Mouse (Mus musculus) embryonic facial prominence, embryonic 13.5 days (tissue): ENCODE data around the gene Syngap1. TPM values are rescaled to one million over a fixed set of nuclear protein-coding genes. Genes with fewer than 3 reads are reported as not detected.
"Not testable (repeated sequence)": the region's sequence is repeated elsewhere in the genome, so short reads cannot be mapped to it uniquely, and the experiment has no call there.

ENCODE experiments used
- ATAC-seq: fragments of 200-750 bp; cut with Nextera tagmentation; 2 replicates; pipeline ENCODE4 v1.8.0; 2017; ENCODE audit warnings: low read depth; ENCODE audit not compliant: insufficient number of reproducible peaks, insufficient read depth, low FRiP score, low TSS enrichment
- H3K27ac ChIP-seq: fragments of 300-500 bp; sonication (generic); 2 replicates; pipeline ENCODE4 v1.5.1; 2015; ENCODE audit warnings: moderate library complexity, mild to moderate bottlenecking, inconsistent platforms
- H3K27me3 ChIP-seq: fragments of 300-500 bp; sonication (generic); 2 replicates; pipeline ENCODE4 v1.6.1; 2015; ENCODE audit warnings: mild to moderate bottlenecking, inconsistent platforms
- H3K36me3 ChIP-seq: fragments of 300-500 bp; sonication (generic); 2 replicates; pipeline ENCODE4 v1.6.1; 2015; ENCODE audit warnings: mild to moderate bottlenecking, inconsistent platforms
- H3K4me1 ChIP-seq: fragments of 300-500 bp; sonication (generic); 2 replicates; pipeline ENCODE4 v1.6.1; 2015; ENCODE audit warnings: inconsistent platforms
- H3K4me2 ChIP-seq: fragments of 300-500 bp; sonication (generic); 2 replicates; pipeline ENCODE4 v1.6.1; 2015; ENCODE audit warnings: moderate library complexity, mild to moderate bottlenecking, inconsistent platforms
- H3K4me3 ChIP-seq: fragments of 300-500 bp; sonication (generic); 2 replicates; pipeline ENCODE4 v1.5.1; 2015; ENCODE audit warnings: mild to moderate bottlenecking, inconsistent platforms
- H3K9ac ChIP-seq: fragments of 300-500 bp; sonication (generic); 2 replicates; pipeline ENCODE4 v1.6.1; 2015; ENCODE audit warnings: mild to moderate bottlenecking, inconsistent platforms
- H3K9me3 ChIP-seq: fragments of 300-500 bp; sonication (generic); 2 replicates; pipeline ENCODE4 v1.6.1; 2016; ENCODE audit warnings: inconsistent platforms
- WGBS: fragments of 180-500 bp; shearing (Covaris S2); methylation state at CpG from one replicate; pipeline ENCODE4 v1.1.7; 2015; ENCODE audit warnings: mixed read lengths; 5-methylcytosine and 5-hydroxymethylcytosine counted together
- polyA plus RNA-seq: library from polyadenylated mRNA; unstranded; fragments of >200 nt; fragmentation: Nextera tagmentation; extraction: Ambion mirVana; gene quantifications from 2 replicates; pipeline ENCODE4 v1.2.1, GENCODE M21; 2015

Gene Syngap1
- polyA plus RNA-seq, 1 experiment from 2014 or later = 3.7 TPM

GRCm38 (mm10) chr17:26975415-26975814, 34.4 kb downstream of the Syngap1 start:
- Histone ChIP-seq H3K9me3 (no peaks in the 10 kb centered on the region), H3K4me1 (peaks cover 50% of the 10 kb centered on the region), H3K9ac (no peak overlapping the region), H3K4me2 (no peak overlapping the region), H3K27me3 (no peaks in the 10 kb centered on the region), H3K4me3 (no peak overlapping the region), H3K36me3 (peaks cover 65% of the 10 kb centered on the region), H3K27ac (no peak overlapping the region)
- no peak for ATAC-seq

- H3K4me3 ChIP-seq, H3K9ac ChIP-seq, H3K9me3 ChIP-seq, H3K27me3 ChIP-seq, H3K27ac ChIP-seq, H3K4me2 ChIP-seq, ATAC-seq: not testable (repeated sequence)
- peaks cover 32% of the 10 kb centered on the region for H3K4me1 ChIP-seq
- 93% methylated on average over 6 of the region's 6 CpGs for WGBS
- peaks cover 64% of the 10 kb centered on the region for H3K36me3 ChIP-seq
Measured at GRCm38 (mm10) chr17:26977354-26977753, 36.3 kb downstream of the Syngap1 start.

GRCm38 (mm10) chr17:26979426-26979825, 38.4 kb downstream of the Syngap1 start:
- no peak overlapping the region for H3K27ac ChIP-seq
- no peaks in the 10 kb centered on the region for H3K27me3 ChIP-seq
- H3K4me2 ChIP-seq = no peak overlapping the region
- H3K4me3 ChIP-seq = no peak overlapping the region
- ATAC-seq = no peak
- WGBS = 80% methylated on average over 2 of the region's 2 CpGs
- peaks cover 60% of the 10 kb centered on the region for H3K36me3 ChIP-seq
- no peak overlapping the region for H3K9ac ChIP-seq
- no peaks in the 10 kb centered on the region for H3K9me3 ChIP-seq
- peaks cover 20% of the 10 kb centered on the region for H3K4me1 ChIP-seq

- Histone ChIP-seq H3K9me3 (no peaks in the 10 kb centered on the region), H3K4me2 (no peak overlapping the region), H3K36me3 (peaks cover 44% of the 10 kb centered on the region), H3K4me1 (peaks cover 8% of the 10 kb centered on the region), H3K27ac (no peak overlapping the region), H3K4me3 (no peak overlapping the region), H3K27me3 (no peaks in the 10 kb centered on the region), H3K9ac (no peak overlapping the region)
- 75% methylated on average over 2 of the region's 2 CpGs for WGBS
- ATAC-seq = no peak
Measured at GRCm38 (mm10) chr17:26981050-26981449, 40.0 kb downstream of the Syngap1 start.

- Histone ChIP-seq H3K4me2 (no peak overlapping the region), H3K36me3 (peaks cover 21% of the 10 kb centered on the region), H3K9ac (no peak overlapping the region), H3K4me1 (no peaks in the 10 kb centered on the region), H3K4me3 (no peak overlapping the region), H3K27ac (no peak overlapping the region), H3K27me3 (no peaks in the 10 kb centered on the region), H3K9me3 (no peaks in the 10 kb centered on the region)
- ATAC-seq = no peak
- WGBS = 93% methylated on average over 4 of the region's 4 CpGs
Measured at GRCm38 (mm10) chr17:26983382-26983781, 42.3 kb downstream of the Syngap1 start.

- Histone ChIP-seq H3K27ac (no peak overlapping the region), H3K4me1 (no peaks in the 10 kb centered on the region)
- no peak for ATAC-seq
Measured at GRCm38 (mm10) chr17:26985503-26986179, 44.6 kb downstream of the Syngap1 start.

GRCm38 (mm10) chr17:26990521-26990920, 49.5 kb downstream of the Syngap1 start:
- Histone ChIP-seq H3K9me3 (no peaks in the 10 kb centered on the region), H3K4me2 (no peak overlapping the region), H3K27me3 (no peaks in the 10 kb centered on the region), H3K9ac (no peak overlapping the region), H3K36me3 (no peaks in the 10 kb centered on the region), H3K27ac (no peak overlapping the region), H3K4me1 (no peaks in the 10 kb centered on the region), H3K4me3 (no peak overlapping the region)
- ATAC-seq = no peak

More at GRCm38 (mm10) chr17:26985503-26986179, 44.6 kb downstream of the Syngap1 start:
- no peak overlapping the region for H3K4me2 ChIP-seq
- H3K36me3 ChIP-seq = peaks cover 3% of the 10 kb centered on the region; the same call in 1 of the 2 replicates
- H3K9me3 ChIP-seq = no peaks in the 10 kb centered on the region
- 85% methylated on average over 10 of the region's 10 CpGs for WGBS
- no peak overlapping the region for H3K4me3 ChIP-seq
- no peak overlapping the region for H3K9ac ChIP-seq
- H3K27me3 ChIP-seq = no peaks in the 10 kb centered on the region

GRCm38 (mm10) chr17:26994410-26994809, 53.4 kb downstream of the Syngap1 start:
- no peaks in the 10 kb centered on the region for H3K36me3 ChIP-seq
- H3K4me3 ChIP-seq = no peak overlapping the region
- WGBS = 83% methylated on average over 14 of the region's 14 CpGs
- H3K4me1 ChIP-seq = no peaks in the 10 kb centered on the region
- H3K9me3 ChIP-seq = no peaks in the 10 kb centered on the region
- no peak overlapping the region for H3K9ac ChIP-seq
- ATAC-seq = no peak
- H3K27me3 ChIP-seq = no peaks in the 10 kb centered on the region
- no peak overlapping the region for H3K4me2 ChIP-seq
- H3K27ac ChIP-seq = 0 out of 2 replicates have a peak overlapping the region, but pooled peaks have one; percentile 4

- no peaks in the 10 kb centered on the region for H3K36me3 ChIP-seq
- no peaks in the 10 kb centered on the region for H3K4me1 ChIP-seq
- no peaks in the 10 kb centered on the region for H3K9me3 ChIP-seq
- H3K27me3 ChIP-seq = no peaks in the 10 kb centered on the region
- no peak overlapping the region for H3K9ac ChIP-seq
- no peak overlapping the region for H3K4me3 ChIP-seq
- no peak for ATAC-seq
- WGBS = 75% methylated on average over 6 of the region's 6 CpGs
- H3K4me2 ChIP-seq = no peak overlapping the region
- peak overlapping the region; percentile 48; the same call in 1 of the 2 replicates for H3K27ac ChIP-seq
Measured at GRCm38 (mm10) chr17:26995006-26995405, 54.0 kb downstream of the Syngap1 start.

- H3K27me3 ChIP-seq = no peaks in the 10 kb centered on the region
- no peak overlapping the region for H3K27ac ChIP-seq
- H3K4me2 ChIP-seq = no peak overlapping the region
- no peaks in the 10 kb centered on the region for H3K36me3 ChIP-seq
- no peak; the same call in 1 of the 2 replicates for ATAC-seq
- 0 out of 2 replicates have a peak, but pooled peaks cover 4% of the 10 kb centered on the region for H3K4me1 ChIP-seq
- H3K4me3 ChIP-seq = no peak overlapping the region
- no peaks in the 10 kb centered on the region for H3K9me3 ChIP-seq
- no peak overlapping the region for H3K9ac ChIP-seq
- WGBS = 59% methylated on average over 8 of the region's 8 CpGs
Measured at GRCm38 (mm10) chr17:26995562-26995961, 54.5 kb downstream of the Syngap1 start.

GRCm38 (mm10) chr17:26997661-26998060, 56.6 kb downstream of the Syngap1 start:
- Histone ChIP-seq H3K4me2 (no peak overlapping the region), H3K27me3 (no peaks in the 10 kb centered on the region), H3K36me3 (no peaks in the 10 kb centered on the region), H3K27ac (no peak overlapping the region), H3K4me3 (no peak overlapping the region), H3K9me3 (no peaks in the 10 kb centered on the region), H3K9ac (no peak overlapping the region), H3K4me1 (0 out of 2 replicates have a peak, but pooled peaks cover 4% of the 10 kb centered on the region)
- WGBS = 77% methylated on average over 4 of the region's 4 CpGs
- no peak for ATAC-seq

GRCm38 (mm10) chr17:26998283-26998682, 57.2 kb downstream of the Syngap1 start:
- 89% methylated on average over 15 of the region's 15 CpGs for WGBS

More at GRCm38 (mm10) chr17:26998283-26998682, 57.2 kb downstream of the Syngap1 start:
- no peaks in the 10 kb centered on the region for H3K36me3 ChIP-seq
- no peak overlapping the region for H3K4me2 ChIP-seq
- H3K27ac ChIP-seq = no peak overlapping the region
- no peak overlapping the region for H3K4me3 ChIP-seq
- no peaks in the 10 kb centered on the region for H3K9me3 ChIP-seq
- H3K9ac ChIP-seq = no peak overlapping the region
- ATAC-seq = no peak
- H3K27me3 ChIP-seq = no peaks in the 10 kb centered on the region
- H3K4me1 ChIP-seq = 0 out of 2 replicates have a peak, but pooled peaks cover 4% of the 10 kb centered on the region
